Mouse (Mus musculus): ENCODE measurements around the gene Il24.

- TF ChIP-seq POLR2A (IDR thresholded peaks at IDR 0.05; ENCODE audit: borderline replicate concordance, low read depth, low read length) = no peak
- TF ChIP-seq CTCF (IDR thresholded peaks at IDR 0.05; ENCODE audit: low read depth, low read length) = no peak
Measured at GRCm38 (mm10) chr1:130864741-130865140, 22.5 kb downstream of the Il24 start.
